Mouse (Mus musculus): ENCODE measurements around the gene Dap3.
"Not testable (repeated sequence)": the region's sequence is repeated elsewhere in the genome, so short reads cannot be mapped to it uniquely, and the experiment has no call there.

Gene Dap3

GRCm38 (mm10) chr3:88912585-88912984, 38.4 kb downstream of the Dap3 start:
- DNase-seq, result no peak

DNA sequence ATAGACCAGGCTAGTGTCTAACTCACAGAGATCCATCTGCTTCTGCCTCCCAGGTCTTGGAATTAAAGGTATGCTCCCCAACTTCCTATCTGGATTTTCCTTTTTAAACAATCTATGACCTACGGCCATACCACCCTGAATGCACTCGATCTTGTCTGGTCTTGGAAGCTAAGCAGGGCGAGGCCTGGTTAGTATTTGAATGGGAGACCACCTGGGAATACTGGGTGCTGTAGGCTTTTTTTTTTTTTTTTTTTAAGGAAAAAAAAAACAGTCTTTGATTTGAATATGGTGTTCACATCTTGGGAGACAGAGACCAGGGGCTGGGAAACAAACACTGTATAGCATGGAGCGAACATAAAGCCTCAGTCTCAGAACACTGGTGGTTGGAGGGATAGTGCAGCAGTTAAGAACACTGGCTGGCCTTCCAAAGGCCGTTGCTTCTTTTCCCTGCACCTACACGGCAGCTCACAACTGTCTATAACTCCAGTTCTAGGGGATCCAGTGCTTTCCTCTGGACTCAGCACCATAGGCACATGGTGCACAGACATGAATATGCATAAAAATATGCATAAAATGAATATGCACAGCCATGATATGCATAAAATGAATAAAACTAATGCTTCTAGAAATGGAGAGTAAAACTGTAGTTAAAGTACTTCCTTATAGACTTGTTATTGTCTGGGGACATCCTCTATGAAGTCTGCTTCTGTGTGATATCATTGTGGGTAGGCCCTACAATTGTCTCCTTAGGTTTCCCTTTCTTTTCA, 44.4 kb downstream of the Dap3 start:
- DNase-seq, result no peak

DNA sequence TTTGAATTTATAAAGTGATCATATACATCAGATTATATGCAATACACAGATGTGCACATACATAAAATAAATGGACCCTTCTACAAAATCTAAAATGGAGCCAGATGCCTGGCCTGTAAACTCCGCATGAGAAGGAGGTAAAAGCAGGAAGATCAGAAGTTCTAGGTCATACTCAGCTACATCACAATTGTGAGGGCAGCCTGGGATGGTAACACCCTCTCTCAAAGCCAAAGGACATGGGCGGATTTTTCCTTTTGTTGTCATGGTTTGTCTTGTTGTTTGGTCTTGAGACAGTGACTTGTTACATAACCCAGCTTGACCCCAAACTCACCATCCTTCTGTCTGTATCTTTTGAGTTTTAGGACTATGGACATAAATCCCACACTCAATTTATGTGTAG, 45.2 kb downstream of the Dap3 start:
- DNase-seq, result no peak

DNA sequence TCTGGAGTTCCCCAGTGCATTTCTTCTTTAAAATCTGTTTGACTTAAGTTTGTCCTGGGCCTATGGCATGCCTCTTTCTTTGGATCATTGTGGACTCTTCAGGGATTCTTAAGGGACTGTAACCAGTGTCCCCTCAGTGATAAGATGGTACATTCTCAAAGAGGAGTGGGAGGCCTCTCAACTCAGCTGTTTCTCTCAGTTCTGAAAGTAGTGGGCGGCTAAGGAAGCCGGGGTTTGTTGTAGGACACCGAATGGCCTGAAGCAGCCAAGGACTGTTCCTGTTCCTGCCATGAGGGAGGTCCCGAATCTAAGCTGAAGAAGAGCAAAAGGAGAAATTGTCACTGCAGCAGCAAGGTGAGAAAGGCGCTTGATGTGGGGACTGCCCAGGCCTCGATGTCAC, 45.8 kb downstream of the Dap3 start:
- no peak for DNase-seq

DNA sequence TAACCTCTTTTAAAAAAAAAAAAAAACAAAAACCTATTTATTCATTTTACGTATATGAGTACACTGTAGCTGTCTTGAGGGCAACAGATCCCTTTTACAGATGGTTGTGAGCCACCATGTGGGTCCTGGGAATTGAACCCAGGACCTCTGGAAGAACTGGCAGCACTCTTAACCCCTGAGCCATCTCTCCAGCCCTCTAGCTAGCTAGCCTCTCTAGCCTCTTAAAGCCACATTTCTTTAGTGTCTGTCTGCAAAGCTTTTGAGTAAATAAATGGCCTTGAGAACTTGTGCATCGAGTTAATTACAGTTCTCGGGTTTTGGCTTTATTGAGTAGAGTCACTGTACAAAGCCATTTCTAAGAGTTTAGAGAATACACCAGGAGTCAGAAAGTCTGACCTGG, 46.2 kb downstream of the Dap3 start:
- no peak for DNase-seq

DNA sequence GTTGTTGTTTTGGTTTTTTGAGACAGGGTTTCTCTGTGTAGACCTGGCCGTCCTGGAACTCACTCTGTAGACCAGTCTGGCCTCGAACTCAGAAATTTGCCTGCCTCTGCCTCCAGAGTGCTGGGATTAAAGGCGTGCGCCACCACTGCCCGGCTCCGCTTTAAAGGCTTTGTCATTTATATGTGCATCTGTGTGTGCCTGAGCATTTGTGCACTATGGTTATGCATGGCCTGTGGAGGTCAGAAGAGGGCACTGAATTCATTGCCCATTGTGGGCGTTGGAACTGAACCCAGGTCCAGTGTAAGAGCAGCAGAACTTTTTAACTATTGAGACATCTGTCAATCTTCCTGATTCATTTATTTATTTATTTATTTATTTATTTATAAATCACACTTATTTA, 58.0 kb downstream of the Dap3 start:
- not testable (repeated sequence) for DNase-seq

DNA sequence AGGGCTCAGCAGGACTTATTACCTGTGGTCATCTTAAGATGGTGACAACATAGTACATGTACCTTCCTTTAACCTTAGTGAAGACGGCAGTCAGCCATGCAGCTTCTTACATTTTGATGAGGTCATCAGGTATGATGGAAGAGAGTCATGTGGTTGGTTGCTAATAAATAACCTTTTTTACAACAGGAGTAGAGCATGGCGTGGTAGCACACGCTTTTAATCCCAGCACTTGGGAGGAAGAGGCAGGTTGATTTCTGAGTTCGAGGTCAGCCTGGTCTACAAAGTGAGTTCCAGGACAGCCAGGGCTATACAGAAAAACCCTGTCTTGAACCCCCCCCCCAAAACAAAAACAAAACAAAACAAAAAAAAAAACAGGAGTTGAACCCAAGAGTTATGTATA, 68.4 kb downstream of the Dap3 start:
- not testable (repeated sequence) for DNase-seq
